Mouse (Mus musculus) adrenal gland (tissue): Measurements from ENCODE around the gene Lrmp.
"Not testable (repeated sequence)": the region's sequence is repeated elsewhere in the genome, so short reads cannot be mapped to it uniquely, and the experiment has no call there.

Experiments
- intact Hi-C: fragments of 180-260 bp; cut with DNase I; formaldehyde crosslinking; loops from one replicate; pipeline ENCODE4 v1.15.1; 2025

The Lrmp gene

GRCm38 (mm10) chr6:145132969-145133368, 17.5 kb downstream of the Lrmp start:
- intact Hi-C loops, result not testable (repeated sequence)

- intact Hi-C loops, result no loop called here
Observed at GRCm38 (mm10) chr6:145135295-145135694, 19.8 kb downstream of the Lrmp start.

GRCm38 (mm10) chr6:145135804-145136203, 20.4 kb downstream of the Lrmp start:
- intact Hi-C loops, result no loop called here

- intact Hi-C loops, result no loop called here
Observed at GRCm38 (mm10) chr6:145136831-145137230, 21.4 kb downstream of the Lrmp start.

GRCm38 (mm10) chr6:145139236-145139635, 23.8 kb downstream of the Lrmp start:
- intact Hi-C loops, result no loop called here

- intact Hi-C loops, result no loop called here
Observed at GRCm38 (mm10) chr6:145139776-145140475, 24.5 kb downstream of the Lrmp start.

GRCm38 (mm10) chr6:145140706-145141105, 25.3 kb downstream of the Lrmp start:
- intact Hi-C loops, result no loop called here

GRCm38 (mm10) chr6:145141827-145142226, 26.4 kb downstream of the Lrmp start:
- intact Hi-C loops, result no loop called here

- intact Hi-C loops, result no loop called here
Observed at GRCm38 (mm10) chr6:145145173-145145572, 29.7 kb downstream of the Lrmp start.

GRCm38 (mm10) chr6:145147716-145148115, 32.3 kb downstream of the Lrmp start:
- intact Hi-C loops, result no loop called here

GRCm38 (mm10) chr6:145149054-145149453, 33.6 kb downstream of the Lrmp start:
- intact Hi-C loops, result no loop called here

- intact Hi-C loops, result no loop called here
Observed at GRCm38 (mm10) chr6:145158619-145159018, 43.2 kb downstream of the Lrmp start.

GRCm38 (mm10) chr6:145160581-145160980, 45.1 kb downstream of the Lrmp start:
- intact Hi-C loops, result no loop called here

- intact Hi-C loops, result no loop called here
Observed at GRCm38 (mm10) chr6:145171892-145172606, 56.6 kb downstream of the Lrmp start.

GRCm38 (mm10) chr6:145173781-145174191, 58.3 kb downstream of the Lrmp start:
- intact Hi-C loops, result no loop called here

- intact Hi-C loops, result no loop called here
Observed at GRCm38 (mm10) chr6:145175571-145175981, 60.1 kb downstream of the Lrmp start.

- intact Hi-C loops, result no loop called here
Observed at GRCm38 (mm10) chr6:145176474-145176873, 61.0 kb downstream of the Lrmp start.

GRCm38 (mm10) chr6:145179665-145180064, 64.2 kb downstream of the Lrmp start:
- intact Hi-C loops, result no loop called here

GRCm38 (mm10) chr6:145182044-145182443, 66.6 kb downstream of the Lrmp start:
- intact Hi-C loops, result no loop called here

- intact Hi-C loops, result no loop called here
Observed at GRCm38 (mm10) chr6:145186096-145186495, 70.6 kb downstream of the Lrmp start.

- intact Hi-C loops, result loop anchor here (1.0 kb wide), 1 partner anchor 98 kb away; no protein-coding TSS in a partner anchor
Observed at GRCm38 (mm10) chr6:145187093-145188088, 71.9 kb downstream of the Lrmp start.
